Mouse (Mus musculus) limb, embryonic 12.5 days (tissue): ENCODE results near the gene Nup37. TPM values are rescaled to one million over a fixed set of nuclear protein-coding genes. Genes with fewer than 3 reads are reported as not detected.
A peak's percentile ranks its signal among the peaks of the same experiment; 100 is the strongest.

ENCODE experiments used
- ATAC-seq: fragments of 200-750 bp; cut with Nextera tagmentation; 2 replicates; pipeline ENCODE4 v1.8.0; 2017; ENCODE audit warnings: low read depth, moderate TSS enrichment; ENCODE audit not compliant: insufficient number of reproducible peaks, insufficient read depth, low FRiP score, low TSS enrichment
- H3K27ac ChIP-seq: fragments of 300-500 bp; sonication (generic); 2 replicates; pipeline ENCODE4 v1.5.1; 2016; ENCODE audit warnings: mild to moderate bottlenecking, moderate library complexity
- H3K27me3 ChIP-seq: fragments of 300-500 bp; sonication (generic); 2 replicates; pipeline ENCODE4 v1.6.1; 2016; ENCODE audit warnings: mild to moderate bottlenecking, moderate library complexity
- H3K36me3 ChIP-seq: fragments of 300-500 bp; sonication (generic); 2 replicates; pipeline ENCODE4 v1.6.1; 2016; ENCODE audit warnings: mild to moderate bottlenecking, moderate library complexity
- H3K4me1 ChIP-seq: fragments of 300-500 bp; sonication (generic); replicated peaks from 2 replicates; pipeline ENCODE4 v1.6.1; 2016
- H3K4me2 ChIP-seq: fragments of 300-500 bp; sonication (generic); 2 replicates; pipeline ENCODE4 v1.6.1; 2016; ENCODE audit warnings: mild to moderate bottlenecking, moderate library complexity
- H3K4me3 ChIP-seq: fragments of 300-500 bp; sonication (generic); replicated peaks from 2 replicates; pipeline ENCODE4 v1.5.1; 2016; ENCODE audit warnings: mild to moderate bottlenecking
- H3K9ac ChIP-seq: fragments of 300-500 bp; sonication (generic); replicated peaks from 2 replicates; pipeline ENCODE4 v1.6.1; 2016; ENCODE audit warnings: mild to moderate bottlenecking, moderate library complexity
- H3K9me3 ChIP-seq: fragments of 300-500 bp; sonication (generic); 2 replicates; pipeline ENCODE4 v1.6.1; 2016; ENCODE audit warnings: mild to moderate bottlenecking, moderate library complexity
- WGBS: fragments of 180-500 bp; shearing (Covaris S2); methylation state at CpG from one replicate; pipeline ENCODE4 v1.1.7; 2016; 5-methylcytosine and 5-hydroxymethylcytosine counted together
- polyA plus RNA-seq: library from polyadenylated mRNA; unstranded; fragments of >200 nt; fragmentation: Nextera tagmentation; extraction: Ambion mirVana; gene quantifications from 2 replicates; pipeline ENCODE4 v1.2.1, GENCODE M21; 2016

Gene Nup37
- polyA plus RNA-seq, 1 experiment from 2014 or later: 96.8 TPM

GRCm38 (mm10) chr10:88167438-88168077, 20.8 kb downstream of the Nup37 start:
- no peak overlapping the region for H3K9ac ChIP-seq
- H3K27me3 ChIP-seq: no peaks in the 10 kb centered on the region
- peaks cover 27% of the 10 kb centered on the region for H3K36me3 ChIP-seq
- H3K4me1 ChIP-seq: no peaks in the 10 kb centered on the region
- H3K4me2 ChIP-seq: no peak overlapping the region
- no peak for ATAC-seq
- H3K9me3 ChIP-seq: peaks cover 3% of the 10 kb centered on the region; the same call in 1 of the 2 replicates
- no peak overlapping the region for H3K27ac ChIP-seq
- no peak overlapping the region for H3K4me3 ChIP-seq
- 87% methylated on average over 7 of the region's 7 CpGs for WGBS

- 19% methylated on average over 4 of the region's 4 CpGs for WGBS
- H3K36me3 ChIP-seq: no peaks in the 10 kb centered on the region
- H3K27ac ChIP-seq: no peak overlapping the region
- no peaks in the 10 kb centered on the region for H3K9me3 ChIP-seq
- H3K4me1 ChIP-seq: peaks cover 5% of the 10 kb centered on the region; the same call in 1 of the 2 replicates
- H3K27me3 ChIP-seq: no peaks in the 10 kb centered on the region
- 0 out of 2 replicates have a peak overlapping the region, but pooled peaks have one; percentile 19 for H3K9ac ChIP-seq
- peak overlapping the region; percentile 60 for H3K4me3 ChIP-seq
- H3K4me2 ChIP-seq: peak overlapping the region; percentile 69
- peak; percentile 40; the same call in 1 of the 2 replicates for ATAC-seq
These were observed 53.7 kb downstream of the Nup37 start for GRCm38 (mm10) chr10:88200541-88200940.

- ATAC-seq: peak; percentile 97
- Histone ChIP-seq H3K36me3 (no peaks in the 10 kb centered on the region), H3K4me2 (peak within 1 kb of the TSS; percentile 69), H3K4me3 (peak within 1 kb of the TSS; percentile 60), H3K9me3 (no peaks in the 10 kb centered on the region), H3K9ac (peak within 1 kb of the TSS; percentile 77), H3K27ac (peak within 1 kb of the TSS; percentile 78; the same call in 1 of the 2 replicates), H3K27me3 (no peaks in the 10 kb centered on the region), H3K4me1 (peaks cover 5% of the 10 kb centered on the region; the same call in 1 of the 2 replicates)
- WGBS: 3% methylated on average over 23 of the region's 23 CpGs
These were observed 54.3 kb downstream of the Nup37 start, which contains the start of gene Washc3 for GRCm38 (mm10) chr10:88200951-88201638. Gene Washc3, plus strand, starts transcription at chr10:88201093.

- Histone ChIP-seq H3K27me3 (no peaks in the 10 kb centered on the region), H3K4me2 (peak overlapping the region; percentile 69), H3K27ac (no peak overlapping the region), H3K4me3 (peak overlapping the region; percentile 60), H3K36me3 (no peaks in the 10 kb centered on the region), H3K9ac (peak overlapping the region; percentile 77), H3K9me3 (no peaks in the 10 kb centered on the region), H3K4me1 (peaks cover 5% of the 10 kb centered on the region; the same call in 1 of the 2 replicates)
- 81% methylated on average over 13 of the region's 13 CpGs for WGBS
- no peak for ATAC-seq
These were observed 54.9 kb downstream of the Nup37 start for GRCm38 (mm10) chr10:88201650-88202049.

GRCm38 (mm10) chr10:88202581-88202980, 55.8 kb downstream of the Nup37 start:
- Histone ChIP-seq H3K27me3 (no peaks in the 10 kb centered on the region), H3K9me3 (no peaks in the 10 kb centered on the region), H3K27ac (no peak overlapping the region), H3K4me1 (peaks cover 5% of the 10 kb centered on the region; the same call in 1 of the 2 replicates), H3K36me3 (no peaks in the 10 kb centered on the region), H3K4me2 (no peak overlapping the region), H3K9ac (no peak overlapping the region), H3K4me3 (no peak overlapping the region)
- whole genome bisulfite sequencing: 93% methylated on average over 8 of the region's 8 CpGs
- ATAC-seq: no peak

- no peak for ATAC-seq
- Histone ChIP-seq H3K9me3 (no peaks in the 10 kb centered on the region), H3K27ac (no peak overlapping the region), H3K36me3 (no peaks in the 10 kb centered on the region), H3K27me3 (no peaks in the 10 kb centered on the region), H3K9ac (no peak overlapping the region), H3K4me1 (peaks cover 5% of the 10 kb centered on the region; the same call in 1 of the 2 replicates), H3K4me3 (no peak overlapping the region), H3K4me2 (no peak overlapping the region)
- WGBS: 88% methylated on average over 6 of the region's 6 CpGs
These were observed 56.4 kb downstream of the Nup37 start for GRCm38 (mm10) chr10:88203236-88203635.

GRCm38 (mm10) chr10:88212644-88213043, 65.9 kb downstream of the Nup37 start:
- Histone ChIP-seq H3K4me1 (no peaks in the 10 kb centered on the region), H3K36me3 (peaks cover 11% of the 10 kb centered on the region; the same call in 1 of the 2 replicates), H3K27me3 (no peaks in the 10 kb centered on the region), H3K4me3 (no peak overlapping the region), H3K9ac (no peak overlapping the region), H3K9me3 (no peaks in the 10 kb centered on the region), H3K27ac (no peak overlapping the region), H3K4me2 (no peak overlapping the region)
- WGBS: 88% methylated on average over 5 of the region's 5 CpGs
- ATAC-seq: no peak

- no peak for ATAC-seq
- 90% methylated on average over 20 of the region's 20 CpGs for WGBS
- no peak overlapping the region for H3K4me3 ChIP-seq
These were observed 68.2 kb downstream of the Nup37 start for GRCm38 (mm10) chr10:88214800-88215514.

GRCm38 (mm10) chr10:88218161-88218560, 71.4 kb downstream of the Nup37 start:
- H3K4me2 ChIP-seq: no peak overlapping the region
- H3K4me3 ChIP-seq: no peak overlapping the region
- no peak for ATAC-seq
- no peak overlapping the region for H3K9ac ChIP-seq
- no peaks in the 10 kb centered on the region for H3K9me3 ChIP-seq
- no peaks in the 10 kb centered on the region for H3K4me1 ChIP-seq
- 96% methylated on average over 3 of the region's 3 CpGs for WGBS
- no peaks in the 10 kb centered on the region for H3K27me3 ChIP-seq
- H3K36me3 ChIP-seq: peaks cover 16% of the 10 kb centered on the region; the same call in 1 of the 2 replicates
- no peak overlapping the region for H3K27ac ChIP-seq

More at GRCm38 (mm10) chr10:88214800-88215514, 68.2 kb downstream of the Nup37 start:
- H3K4me2 ChIP-seq: no peak overlapping the region
- no peak overlapping the region for H3K27ac ChIP-seq
- H3K9me3 ChIP-seq: no peaks in the 10 kb centered on the region
- H3K9ac ChIP-seq: no peak overlapping the region
- no peaks in the 10 kb centered on the region for H3K27me3 ChIP-seq
- H3K36me3 ChIP-seq: peaks cover 14% of the 10 kb centered on the region; the same call in 1 of the 2 replicates
- no peaks in the 10 kb centered on the region for H3K4me1 ChIP-seq

GRCm38 (mm10) chr10:88221718-88222117, 74.9 kb downstream of the Nup37 start:
- Histone ChIP-seq H3K9ac (no peak overlapping the region), H3K9me3 (no peaks in the 10 kb centered on the region), H3K4me1 (no peaks in the 10 kb centered on the region), H3K27ac (no peak overlapping the region), H3K27me3 (no peaks in the 10 kb centered on the region), H3K4me3 (no peak overlapping the region), H3K36me3 (peaks cover 11% of the 10 kb centered on the region; the same call in 1 of the 2 replicates), H3K4me2 (no peak overlapping the region)
- ATAC-seq: no peak
- WGBS: 80% methylated on average over 5 of the region's 5 CpGs

GRCm38 (mm10) chr10:88225421-88225820, 78.6 kb downstream of the Nup37 start:
- 85% methylated on average over 5 of the region's 5 CpGs for WGBS
- Histone ChIP-seq H3K4me1 (0 out of 2 replicates have a peak, but pooled peaks cover 4% of the 10 kb centered on the region), H3K9me3 (no peaks in the 10 kb centered on the region), H3K27me3 (no peaks in the 10 kb centered on the region), H3K36me3 (peaks cover 14% of the 10 kb centered on the region; the same call in 1 of the 2 replicates), H3K4me3 (no peak overlapping the region), H3K9ac (no peak overlapping the region), H3K4me2 (no peak overlapping the region), H3K27ac (no peak overlapping the region)
- ATAC-seq: no peak
